Mouse (Mus musculus): ENCODE data around the gene Pex10. TPM values are rescaled to one million over a fixed set of nuclear protein-coding genes. Genes with fewer than 3 reads are reported as not detected.

Gene Pex10
- polyA plus RNA-seq, 2 experiments = 1.7 to 6.8 TPM

DNA sequence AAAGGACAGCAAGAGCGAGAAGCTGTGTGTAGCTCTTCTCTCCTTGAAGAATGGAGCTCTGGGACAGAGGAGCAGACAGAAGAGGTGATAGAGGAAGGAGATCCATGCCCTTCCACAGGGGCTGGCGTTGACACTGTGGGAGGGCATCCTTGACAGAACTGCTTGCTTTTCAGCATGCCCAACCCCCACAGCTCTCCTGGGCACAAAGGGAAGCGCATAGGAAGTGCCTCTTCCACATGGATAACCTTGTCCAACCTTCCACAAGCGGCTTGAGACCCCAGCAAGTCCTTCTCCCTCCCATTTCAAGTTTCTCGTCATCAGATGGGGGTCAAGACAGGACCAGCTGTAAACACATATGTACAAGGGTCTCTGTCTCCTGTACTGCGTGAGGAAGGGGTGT lies 33.7 kb upstream of the Pex10 start:
- TF ChIP-seq CTCF (IDR thresholded peaks at IDR 0.05; ENCODE audit: low read depth) = no peak
- TF ChIP-seq EP300 (IDR thresholded peaks at IDR 0.05; ENCODE audit: low read depth) = no peak
- H3K27me3 ChIP-seq (ENCODE audit: control insufficient read depth, insufficient read depth, low read length) = peaks cover 5% of the 10 kb centered on the region

DNA sequence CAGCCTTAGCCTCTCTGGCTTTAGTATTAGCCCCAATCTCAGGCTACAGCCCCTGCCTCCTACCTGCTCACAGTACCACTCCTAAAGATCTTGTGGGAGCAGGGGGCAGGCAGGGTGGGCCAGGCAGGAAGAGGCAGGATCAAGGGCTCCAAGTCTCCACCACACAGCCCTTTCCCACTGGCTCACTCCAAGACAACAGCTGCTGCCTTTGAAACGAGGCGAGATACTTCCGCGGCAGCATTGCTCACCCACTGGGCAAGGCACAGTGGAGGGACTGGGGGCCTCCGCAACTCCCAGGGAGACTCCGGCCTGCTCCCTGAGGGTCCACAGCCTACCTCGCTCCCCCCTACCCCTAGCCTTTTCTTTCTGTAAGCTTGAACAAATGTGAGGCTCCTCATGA lies 32.6 kb upstream of the Pex10 start:
- WGBS (ENCODE audit: insufficient replicate concordance) = 32% methylated on average over 7 of the region's 7 CpGs
- H3K27me3 ChIP-seq (ENCODE audit: control insufficient read depth, insufficient read depth, low read length) = peaks cover 5% of the 10 kb centered on the region
- DNase-seq (ENCODE audit: low read depth in 3 of 3, low spot score in 3 of 3) (no peak), ATAC-seq (ENCODE audit: insufficient read depth) (no peak)
- TF ChIP-seq CTCF (IDR thresholded peaks at IDR 0.05; ENCODE audit: low read depth) (no peak), EP300 (IDR thresholded peaks at IDR 0.05; ENCODE audit: low read depth) (no peak)
- no peak overlapping the region for H3K9ac ChIP-seq (replicated peaks)
- H3K27ac ChIP-seq = no peak overlapping the region
- H3K4me3 ChIP-seq (ENCODE audit: insufficient read depth in 1 of 2, low read depth in 2 of 2, low read length in 2 of 2) = no peak overlapping the region
- no peaks in the 10 kb centered on the region for H3K4me1 ChIP-seq (replicated peaks; ENCODE audit: control insufficient read depth in 2 of 2, insufficient read depth in 2 of 2, low read length in 1 of 2)
- no peaks in the 10 kb centered on the region for H3K36me3 ChIP-seq (replicated peaks; ENCODE audit: control insufficient read depth, insufficient read depth, low read depth)
- H3K4me2 ChIP-seq (ENCODE audit: low read depth) = no peak overlapping the region
- no peaks in the 10 kb centered on the region for H3K9me3 ChIP-seq (ENCODE audit: control insufficient read depth, low read length)

More for the DNA sequence above, 33.7 kb upstream of the Pex10 start:
- no peaks in the 10 kb centered on the region for H3K36me3 ChIP-seq (replicated peaks; ENCODE audit: control insufficient read depth, insufficient read depth, low read depth)
- no peak overlapping the region for H3K4me2 ChIP-seq (ENCODE audit: low read depth)
- no peak for ATAC-seq (ENCODE audit: insufficient read depth)
- no peak overlapping the region for H3K27ac ChIP-seq
- H3K4me3 ChIP-seq (ENCODE audit: insufficient read depth in 1 of 2, low read depth in 2 of 2, low read length in 2 of 2) = no peak overlapping the region
- no peak overlapping the region for H3K9ac ChIP-seq (replicated peaks)
- no peaks in the 10 kb centered on the region for H3K4me1 ChIP-seq (replicated peaks; ENCODE audit: control insufficient read depth in 2 of 2, insufficient read depth in 2 of 2, low read length in 1 of 2)
- H3K9me3 ChIP-seq (ENCODE audit: control insufficient read depth, low read length) = no peaks in the 10 kb centered on the region
- no peak for DNase-seq (ENCODE audit: low read depth in 3 of 3, low spot score in 3 of 3)
- WGBS (ENCODE audit: insufficient replicate concordance) = 19% methylated on average over 6 of the region's 6 CpGs

DNA sequence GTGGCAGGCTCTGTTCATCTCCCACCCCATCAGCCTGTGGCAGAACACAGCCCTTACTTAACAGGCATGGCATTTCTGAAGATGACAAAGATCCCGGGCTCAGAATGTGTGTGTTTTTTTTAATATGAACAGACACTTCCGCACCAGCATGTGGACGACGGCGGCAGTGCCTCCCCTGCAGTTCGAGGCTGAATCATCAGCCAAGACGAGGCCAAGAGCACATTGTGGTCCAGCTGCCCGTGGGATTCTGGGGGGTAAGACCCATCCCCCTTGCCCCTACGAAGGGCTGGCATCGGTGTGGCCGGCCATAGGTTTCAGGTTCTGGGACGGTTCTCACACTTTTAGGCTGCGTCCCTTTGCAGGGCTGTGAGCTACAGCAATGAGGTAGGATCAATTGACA lies 32.0 kb upstream of the Pex10 start:
- Histone ChIP-seq H3K9me3 (ENCODE audit: control insufficient read depth, low read length) (no peaks in the 10 kb centered on the region), H3K4me2 (ENCODE audit: low read depth) (no peak overlapping the region), H3K27ac (no peak overlapping the region), H3K27me3 (ENCODE audit: control insufficient read depth, insufficient read depth, low read length) (peaks cover 5% of the 10 kb centered on the region), H3K36me3 (replicated peaks; ENCODE audit: control insufficient read depth, insufficient read depth, low read depth) (no peaks in the 10 kb centered on the region), H3K9ac (replicated peaks) (no peak overlapping the region), H3K4me3 (ENCODE audit: insufficient read depth in 1 of 2, low read depth in 2 of 2, low read length in 2 of 2) (no peak overlapping the region), H3K4me1 (replicated peaks; ENCODE audit: control insufficient read depth in 2 of 2, insufficient read depth in 2 of 2, low read length in 1 of 2) (no peaks in the 10 kb centered on the region)
- DNase-seq (ENCODE audit: low read depth in 3 of 3, low spot score in 3 of 3) = no peak
- TF ChIP-seq CTCF (IDR thresholded peaks at IDR 0.05; ENCODE audit: low read depth) (no peak), EP300 (IDR thresholded peaks at IDR 0.05; ENCODE audit: low read depth) (no peak)
- no peak for ATAC-seq (ENCODE audit: insufficient read depth)
- 59% methylated on average over 13 of the region's 13 CpGs for whole genome bisulfite sequencing (ENCODE audit: insufficient replicate concordance)

DNA sequence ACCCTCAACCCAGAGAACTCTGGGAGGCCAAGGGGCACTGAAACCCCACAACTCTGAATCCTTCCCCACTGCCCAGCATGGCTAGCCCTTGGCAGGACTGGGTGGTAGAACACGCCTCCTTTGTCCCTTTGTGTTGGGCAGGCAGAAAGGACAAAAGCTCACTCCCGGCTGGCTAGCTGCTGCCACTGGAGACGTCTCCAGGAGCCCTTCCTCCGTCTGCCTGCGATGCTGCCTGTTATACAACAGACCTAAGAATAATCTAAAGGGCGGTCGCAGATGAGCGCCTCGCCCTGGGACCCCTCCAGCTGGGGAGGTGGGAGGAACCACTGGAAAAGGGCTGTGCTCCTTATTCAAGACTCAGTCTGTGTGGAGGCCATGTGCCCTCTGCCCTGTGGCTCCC lies 26.6 kb upstream of the Pex10 start:
- DNase-seq (ENCODE audit: low read depth in 3 of 3, low spot score in 3 of 3) (no peak), ATAC-seq (ENCODE audit: insufficient read depth) (no peak)
- Histone ChIP-seq H3K9me3 (ENCODE audit: control insufficient read depth, low read length) (no peaks in the 10 kb centered on the region), H3K4me1 (replicated peaks; ENCODE audit: control insufficient read depth in 2 of 2, insufficient read depth in 2 of 2, low read length in 1 of 2) (no peaks in the 10 kb centered on the region), H3K9ac (replicated peaks) (no peak overlapping the region), H3K4me2 (ENCODE audit: low read depth) (no peak overlapping the region), H3K27ac (no peak overlapping the region), H3K4me3 (ENCODE audit: insufficient read depth in 1 of 2, low read depth in 2 of 2, low read length in 2 of 2) (no peak overlapping the region), H3K36me3 (replicated peaks; ENCODE audit: control insufficient read depth, insufficient read depth, low read depth) (no peaks in the 10 kb centered on the region), H3K27me3 (ENCODE audit: control insufficient read depth, insufficient read depth, low read length) (peaks cover 24% of the 10 kb centered on the region)
- TF ChIP-seq EP300 (IDR thresholded peaks at IDR 0.05; ENCODE audit: low read depth) (no peak), CTCF (IDR thresholded peaks at IDR 0.05; ENCODE audit: low read depth) (no peak)
- WGBS (ENCODE audit: insufficient replicate concordance) = 52% methylated on average over 9 of the region's 9 CpGs

DNA sequence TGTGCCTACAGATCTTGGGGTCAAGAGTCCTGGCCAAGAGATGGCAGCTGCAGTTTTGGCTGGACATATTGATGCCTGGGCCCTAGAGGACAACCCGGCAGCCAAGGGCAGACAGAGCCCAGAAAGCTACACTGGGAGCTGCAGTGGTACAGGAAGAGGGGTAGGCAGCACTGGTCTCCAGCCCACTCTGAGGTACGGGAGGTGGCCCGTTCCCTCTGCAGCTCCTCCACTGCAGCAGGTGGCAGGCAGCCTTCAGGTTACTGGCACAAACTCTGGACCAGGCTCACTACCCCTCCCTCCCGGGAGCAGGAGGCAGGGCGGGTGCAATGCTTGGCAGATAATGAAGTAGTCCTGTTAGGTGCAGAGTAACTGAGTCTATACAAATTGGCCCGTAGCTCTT lies 26.1 kb upstream of the Pex10 start:
- Histone ChIP-seq H3K36me3 (replicated peaks; ENCODE audit: control insufficient read depth, insufficient read depth, low read depth) (no peaks in the 10 kb centered on the region), H3K4me2 (ENCODE audit: low read depth) (no peak overlapping the region), H3K27ac (no peak overlapping the region), H3K9ac (replicated peaks) (no peak overlapping the region), H3K4me1 (replicated peaks; ENCODE audit: control insufficient read depth in 2 of 2, insufficient read depth in 2 of 2, low read length in 1 of 2) (no peaks in the 10 kb centered on the region), H3K27me3 (ENCODE audit: control insufficient read depth, insufficient read depth, low read length) (peaks cover 24% of the 10 kb centered on the region), H3K4me3 (ENCODE audit: insufficient read depth in 1 of 2, low read depth in 2 of 2, low read length in 2 of 2) (no peak overlapping the region), H3K9me3 (ENCODE audit: control insufficient read depth, low read length) (no peaks in the 10 kb centered on the region)
- DNase-seq (ENCODE audit: low read depth in 3 of 3, low spot score in 3 of 3) = no peak
- WGBS (ENCODE audit: insufficient replicate concordance) = 53% methylated on average over 6 of the region's 6 CpGs
- TF ChIP-seq EP300 (IDR thresholded peaks at IDR 0.05; ENCODE audit: low read depth) = no peak
- ATAC-seq (ENCODE audit: insufficient read depth) = no peak
